Mouse (Mus musculus): ENCODE data around the gene Trim63.

Trim63 gene

GRCm38 (mm10) chr4:134342213-134342779, 27.4 kb downstream of the Trim63 start:
- DNase-seq (ENCODE audit: low spot score in 2 of 2), result no peak

GRCm38 (mm10) chr4:134343071-134344031, 28.4 kb downstream of the Trim63 start, which contains the start of gene Slc30a2:
Gene Slc30a2 (plus strand): TSS chr4:134343181.
- DNase-seq (ENCODE audit: low spot score in 2 of 2), result no peak

GRCm38 (mm10) chr4:134344620-134345019, 29.7 kb downstream of the Trim63 start:
- DNase-seq (ENCODE audit: low spot score in 2 of 2), result no peak

- DNase-seq (ENCODE audit: low spot score in 2 of 2), result no peak
Observed at GRCm38 (mm10) chr4:134345802-134346201, 30.9 kb downstream of the Trim63 start.

GRCm38 (mm10) chr4:134348078-134348477, 33.2 kb downstream of the Trim63 start:
- no peak for DNase-seq (ENCODE audit: low spot score in 2 of 2)

GRCm38 (mm10) chr4:134348545-134348944, 33.6 kb downstream of the Trim63 start:
- DNase-seq (ENCODE audit: low spot score in 2 of 2), result no peak

GRCm38 (mm10) chr4:134349829-134350228, 34.9 kb downstream of the Trim63 start:
- DNase-seq (ENCODE audit: low spot score in 2 of 2), result no peak

GRCm38 (mm10) chr4:134350641-134351040, 35.7 kb downstream of the Trim63 start:
- no peak for DNase-seq (ENCODE audit: low spot score in 2 of 2)

- no peak for DNase-seq (ENCODE audit: low spot score in 2 of 2)
Observed at GRCm38 (mm10) chr4:134351329-134352260, 36.7 kb downstream of the Trim63 start.

GRCm38 (mm10) chr4:134352261-134352707, 37.4 kb downstream of the Trim63 start:
- no peak for DNase-seq (ENCODE audit: low spot score in 2 of 2)

GRCm38 (mm10) chr4:134352929-134353328, 38.0 kb downstream of the Trim63 start:
- DNase-seq (ENCODE audit: low spot score in 2 of 2), result no peak

GRCm38 (mm10) chr4:134353527-134354409, 38.8 kb downstream of the Trim63 start:
- DNase-seq (ENCODE audit: low spot score in 2 of 2), result no peak

GRCm38 (mm10) chr4:134355841-134356452, 41.0 kb downstream of the Trim63 start:
- no peak for DNase-seq (ENCODE audit: low spot score in 2 of 2)

GRCm38 (mm10) chr4:134356591-134357460, 41.9 kb downstream of the Trim63 start:
- DNase-seq (ENCODE audit: low spot score in 2 of 2), result peak; percentile 82 to 87

GRCm38 (mm10) chr4:134357461-134357771, 42.5 kb downstream of the Trim63 start:
- no peak for DNase-seq (ENCODE audit: low spot score in 2 of 2)

GRCm38 (mm10) chr4:134359649-134360048, 44.7 kb downstream of the Trim63 start:
- no peak for DNase-seq (ENCODE audit: low spot score in 2 of 2)

- DNase-seq (ENCODE audit: low spot score in 2 of 2), result no peak
Observed at GRCm38 (mm10) chr4:134361215-134361614, 46.3 kb downstream of the Trim63 start.

GRCm38 (mm10) chr4:134362124-134362523, 47.2 kb downstream of the Trim63 start:
- DNase-seq (ENCODE audit: low spot score in 2 of 2), result peak in 1 of 2 experiments; percentile 57

- DNase-seq (ENCODE audit: low spot score in 2 of 2), result no peak
Observed at GRCm38 (mm10) chr4:134362586-134362985, 47.7 kb downstream of the Trim63 start.
